Mouse (Mus musculus): ENCODE measurements around the gene Wwox. TPM values are rescaled to one million over a fixed set of nuclear protein-coding genes. Genes with fewer than 3 reads are reported as not detected.

The Wwox gene
- total and polyA plus RNA-seq, 3 experiments, result 7.8 to 11.5 (median 9.1) TPM

GRCm38 (mm10) chr8:115109309-115109708, 669.9 kb downstream of the Wwox start:
- H3K9me3 ChIP-seq (replicated peaks; ENCODE audit: low read length), result no peaks in the 10 kb centered on the region
- TF ChIP-seq ELF1 (IDR thresholded peaks at IDR 0.05; ENCODE audit: low read depth, low read length), result no peak
- TF ChIP-seq CHD1 (IDR thresholded peaks at IDR 0.05; ENCODE audit: low read depth, low read length), result no peak
- no peak for TF ChIP-seq TBP (conservative IDR thresholded peaks at IDR 0.05; ENCODE audit: low read depth, low read length)
- TF ChIP-seq ZC3H11A (IDR thresholded peaks at IDR 0.05; ENCODE audit: low read depth, low read length), result no peak
- no peak for TF ChIP-seq JUND (conservative IDR thresholded peaks at IDR 0.05; ENCODE audit: low read depth, low read length)
- no peak for TF ChIP-seq KAT2A (IDR thresholded peaks at IDR 0.05; ENCODE audit: insufficient replicate concordance, low read length)
- TF ChIP-seq JUN (IDR thresholded peaks at IDR 0.05; ENCODE audit: insufficient read depth, low read depth, low read length), result no peak
- TF ChIP-seq NELFE (IDR thresholded peaks at IDR 0.05; ENCODE audit: low read depth, low read length), result no peak
- no peak for TF ChIP-seq ZNF384 (IDR thresholded peaks at IDR 0.05; ENCODE audit: low read depth, low read length)
- no peak for TF ChIP-seq USF2 (conservative IDR thresholded peaks at IDR 0.05; ENCODE audit: low read depth, low read length)
- no peak overlapping the region for H3K4me3 ChIP-seq (replicated peaks in 1 of 3; ENCODE audit: low read depth in 2 of 3, low read length in 2 of 3, poor library complexity in 1 of 3)
- peaks cover 0 to 9% of the 10 kb centered on the region in 2 experiments; a peak in 2 of 4 replicates for H3K4me1 ChIP-seq (ENCODE audit: control insufficient read depth in 1 of 2, insufficient read depth in 2 of 2)
- dilution Hi-C loops (cut with MboI; ENCODE audit: extremely low pct_ligation_motif_present, extremely low pct_unique_long_range_greater_than_20kb, low sequenced_read_pairs), result no loop called here
- H3K79me2 ChIP-seq (replicated peaks; ENCODE audit: control insufficient read depth, extremely low read depth, insufficient read depth, poor library complexity, severe bottlenecking), result no peaks in the 10 kb centered on the region
- no peak overlapping the region for H3K27ac ChIP-seq (ENCODE audit: insufficient read depth, low read depth)
- H3K9ac ChIP-seq (ENCODE audit: insufficient read depth, low read depth), result no peak overlapping the region
- H3K4me2 ChIP-seq (ENCODE audit: insufficient read depth, low read depth, poor library complexity, severe bottlenecking), result no peak overlapping the region
- H3K36me3 ChIP-seq (replicated peaks in 1 of 2; ENCODE audit: control insufficient read depth in 1 of 2, insufficient read depth in 1 of 2, low read length in 1 of 2), result no peaks in the 10 kb centered on the region
- no peak for DNase-seq (ENCODE audit: extremely low read depth)
- in situ Hi-C loops (cut with MboI; ENCODE audit: low pct_ligation_motif_present, low pct_unique_long_range_greater_than_20kb, low sequenced_read_pairs), result no loop called here
- peaks cover 2% of the 10 kb centered on the region for H3K27me3 ChIP-seq (replicated peaks)

DNA sequence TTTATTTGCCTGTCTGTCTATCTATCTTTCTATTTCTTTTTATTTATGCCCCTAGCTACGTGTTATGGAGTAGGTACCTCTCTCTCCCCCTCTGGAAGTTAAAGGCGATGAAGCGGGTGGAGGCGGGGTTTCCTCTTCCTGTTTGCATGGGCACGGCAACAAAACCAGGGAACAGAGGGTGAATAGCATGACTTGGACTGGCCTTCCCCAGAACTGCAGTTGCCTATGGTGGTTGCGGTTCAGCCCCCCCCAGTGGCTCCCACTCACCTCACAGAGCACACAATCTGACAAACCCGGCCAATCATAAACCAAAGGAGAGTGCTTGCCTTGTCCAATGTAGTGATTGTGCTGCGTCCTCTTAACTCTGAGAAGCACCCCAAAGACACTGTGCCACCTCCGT, 671.0 kb downstream of the Wwox start:
- H3K4me3 ChIP-seq (replicated peaks in 1 of 3; ENCODE audit: low read depth in 2 of 3, low read length in 2 of 3, poor library complexity in 1 of 3), result no peak overlapping the region
- H3K9me3 ChIP-seq (replicated peaks; ENCODE audit: low read length), result no peaks in the 10 kb centered on the region
- no peaks in the 10 kb centered on the region for H3K36me3 ChIP-seq (replicated peaks in 1 of 2; ENCODE audit: control insufficient read depth in 1 of 2, insufficient read depth in 1 of 2, low read length in 1 of 2)
- TF ChIP-seq USF2 (conservative IDR thresholded peaks at IDR 0.05; ENCODE audit: low read depth, low read length) (no peak), CHD2 (IDR thresholded peaks at IDR 0.05; ENCODE audit: low read length) (no peak), RAD21 (IDR thresholded peaks at IDR 0.05; ENCODE audit: low read depth, low read length) (no peak), RCOR1 (conservative IDR thresholded peaks at IDR 0.05; ENCODE audit: low read depth, low read length) (no peak), MAX (IDR thresholded peaks at IDR 0.05; ENCODE audit: low read length) (no peak), NELFE (IDR thresholded peaks at IDR 0.05; ENCODE audit: low read depth, low read length) (no peak), PAX5 (IDR thresholded peaks at IDR 0.05; ENCODE audit: low read length) (no peak), MAFK (IDR thresholded peaks at IDR 0.05; ENCODE audit: insufficient replicate concordance, low read length) (no peak), MYC (IDR thresholded peaks at IDR 0.05; ENCODE audit: low read depth, low read length) (no peak), KAT2A (IDR thresholded peaks at IDR 0.05; ENCODE audit: insufficient replicate concordance, low read length) (no peak), ZMIZ1 (IDR thresholded peaks at IDR 0.05; ENCODE audit: low read depth, low read length) (no peak), ELF1 (IDR thresholded peaks at IDR 0.05; ENCODE audit: low read depth, low read length) (no peak), EP300 (IDR thresholded peaks at IDR 0.05; ENCODE audit: low read length) (no peak), POLR2A (IDR thresholded peaks at IDR 0.05; ENCODE audit: low read depth, low read length) (no peak), USF1 (IDR thresholded peaks at IDR 0.05; ENCODE audit: low read depth, low read length) (no peak), GABPA (IDR thresholded peaks at IDR 0.05; ENCODE audit: insufficient replicate concordance, low read depth, low read length) (no peak), SIN3A (IDR thresholded peaks at IDR 0.05; ENCODE audit: low read length) (no peak), E2F4 (IDR thresholded peaks at IDR 0.05; ENCODE audit: insufficient replicate concordance, low read depth, low read length) (no peak), ZKSCAN1 (IDR thresholded peaks at IDR 0.05; ENCODE audit: borderline replicate concordance, low read depth, low read length) (no peak), UBTF (IDR thresholded peaks at IDR 0.05; ENCODE audit: low read depth, low read length) (no peak)
- in situ Hi-C loops (cut with MboI; ENCODE audit: low pct_ligation_motif_present, low pct_unique_long_range_greater_than_20kb, low sequenced_read_pairs) (no loop called here), dilution Hi-C loops (cut with MboI; ENCODE audit: extremely low pct_ligation_motif_present, extremely low pct_unique_long_range_greater_than_20kb, low sequenced_read_pairs) (no loop called here)
- no peak overlapping the region for H3K27ac ChIP-seq (ENCODE audit: insufficient read depth, low read depth)
- no peak for DNase-seq (ENCODE audit: extremely low read depth)
- H3K9ac ChIP-seq (ENCODE audit: insufficient read depth, low read depth), result no peak overlapping the region
- H3K4me2 ChIP-seq (ENCODE audit: insufficient read depth, low read depth, poor library complexity, severe bottlenecking), result no peak overlapping the region
- no peaks in the 10 kb centered on the region for H3K79me2 ChIP-seq (replicated peaks; ENCODE audit: control insufficient read depth, extremely low read depth, insufficient read depth, poor library complexity, severe bottlenecking)
- H3K4me1 ChIP-seq (ENCODE audit: control insufficient read depth in 1 of 2, insufficient read depth in 2 of 2), result peaks cover 0 to 9% of the 10 kb centered on the region in 2 experiments; a peak in 2 of 4 replicates
- H3K27me3 ChIP-seq (replicated peaks), result peaks cover 2% of the 10 kb centered on the region
